Mouse (Mus musculus) cortical plate, adult 2 months (tissue): ENCODE data around the gene Prpf8. TPM values are rescaled to one million over a fixed set of nuclear protein-coding genes. Genes with fewer than 3 reads are reported as not detected.

Experiments used
- H3K27ac ChIP-seq: fragments of 200-500 bp; 2 replicates; pipeline ENCODE4 v1.5.1; 2012; ENCODE audit warnings: low read length, control low read depth, inconsistent platforms; ENCODE audit not compliant: insufficient read depth
- H3K4me1 ChIP-seq: fragments of 200-500 bp; 2 replicates; pipeline ENCODE4 v1.6.1; 2011; ENCODE audit warnings: low read length; ENCODE audit not compliant: control insufficient read depth, insufficient read depth
- H3K4me3 ChIP-seq: fragments of 200-500 bp; 2 replicates; pipeline ENCODE4 v1.5.1; 2011; ENCODE audit warnings: mild to moderate bottlenecking, low read length, control low read depth; ENCODE audit not compliant: insufficient read depth
- CTCF ChIP-seq: fragments of 200-500 bp; IDR thresholded peaks from 2 replicates; pipeline ENCODE4 v1.5.1; 2011; ENCODE audit warnings: mild to moderate bottlenecking, control low read depth, low read length; ENCODE audit not compliant: insufficient read depth; ENCODE audit errors: extremely low read depth
- POLR2A ChIP-seq: fragments of 200-500 bp; IDR thresholded peaks from 2 replicates; pipeline ENCODE4 v1.6.1; 2011; ENCODE audit warnings: mild to moderate bottlenecking, low read length, control low read depth; ENCODE audit not compliant: insufficient read depth; ENCODE audit errors: extremely low read depth
- polyA plus RNA-seq: library from polyadenylated mRNA; depleted of rRNA; stranded (reverse); fragments of >200 nt; gene quantifications from 2 replicates; pipeline ENCODE4 v1.2.3, GENCODE M21; 2012

Prpf8 gene
- polyA plus RNA-seq, 1 experiment = 89.2 TPM

DNA sequence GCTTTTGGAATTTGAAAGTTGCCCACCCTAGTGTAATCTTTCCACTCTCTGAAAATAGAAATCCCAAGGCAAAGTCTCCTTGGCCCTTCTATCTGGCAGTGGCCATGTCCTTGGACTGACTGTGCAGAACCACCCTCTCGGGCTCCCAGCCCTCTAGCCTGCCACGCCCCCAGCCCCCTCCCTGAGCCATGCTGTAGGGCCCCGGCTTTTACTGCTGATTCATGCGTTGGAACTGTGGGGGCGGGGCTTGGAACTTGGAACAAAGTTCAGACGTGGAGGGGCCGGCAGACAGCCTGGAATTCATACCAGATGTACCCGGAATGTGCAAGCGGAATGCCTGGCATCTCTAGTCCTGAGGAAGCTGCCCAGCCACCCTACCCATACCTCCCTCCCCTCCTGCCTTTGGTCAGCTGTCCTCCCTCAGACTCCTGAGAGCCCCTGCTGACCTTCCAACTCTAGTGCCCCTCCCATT lies 23.7 kb upstream of the Prpf8 start:
- H3K27ac ChIP-seq = peak overlapping the region; percentile 36; the same call in 1 of the 2 replicates
- H3K4me1 ChIP-seq = peaks cover 6% of the 10 kb centered on the region
- peak overlapping the region; percentile 79 for H3K4me3 ChIP-seq
- TF ChIP-seq CTCF (no peak), POLR2A (no peak)

DNA sequence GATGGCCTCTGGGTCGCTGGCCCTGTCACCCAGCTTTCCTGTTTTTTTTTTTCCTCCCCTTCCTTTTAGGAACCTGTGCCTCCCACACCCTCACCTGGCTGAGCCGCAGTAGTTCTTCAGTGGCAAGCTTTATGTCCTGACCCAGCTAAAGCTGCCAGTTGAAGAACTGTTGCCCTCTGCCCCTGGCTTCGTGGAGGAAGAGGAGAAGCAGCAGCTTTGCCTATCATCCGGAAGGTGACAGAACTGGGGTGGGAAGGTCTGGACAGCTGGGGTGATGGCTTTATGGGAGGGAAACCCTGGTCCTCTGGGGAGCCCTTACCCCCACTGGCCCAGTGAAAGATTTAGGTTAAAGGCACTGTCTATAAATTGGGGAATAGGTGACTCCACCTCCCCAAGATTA lies 23.0 kb upstream of the Prpf8 start:
- Histone ChIP-seq H3K27ac (no peak overlapping the region), H3K4me1 (peaks cover 6% of the 10 kb centered on the region), H3K4me3 (no peak overlapping the region; the same call in 1 of the 2 replicates)
- TF ChIP-seq CTCF (no peak), POLR2A (no peak)

DNA sequence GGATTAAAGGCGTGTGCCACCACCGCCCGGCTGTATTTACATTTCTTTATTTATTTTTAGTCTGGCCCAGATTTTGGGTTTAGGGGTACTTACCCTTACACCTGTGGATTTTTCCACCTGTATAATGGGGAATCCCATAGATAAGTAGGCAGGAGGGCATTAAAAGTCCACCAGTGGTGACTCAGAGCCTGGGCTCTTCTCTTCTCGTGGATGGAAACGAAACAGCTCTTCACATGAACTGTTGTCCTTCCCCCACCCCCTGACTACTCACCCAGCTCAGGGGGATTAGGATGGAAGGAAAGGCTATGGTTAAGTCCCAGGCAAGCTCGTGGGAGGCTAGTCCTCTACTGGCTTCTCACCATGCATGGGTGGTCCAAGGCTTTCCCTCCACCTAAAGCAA lies 22.2 kb upstream of the Prpf8 start:
- TF ChIP-seq POLR2A (no peak), CTCF (no peak)
- Histone ChIP-seq H3K27ac (no peak overlapping the region), H3K4me1 (peaks cover 6% of the 10 kb centered on the region), H3K4me3 (no peak overlapping the region)

DNA sequence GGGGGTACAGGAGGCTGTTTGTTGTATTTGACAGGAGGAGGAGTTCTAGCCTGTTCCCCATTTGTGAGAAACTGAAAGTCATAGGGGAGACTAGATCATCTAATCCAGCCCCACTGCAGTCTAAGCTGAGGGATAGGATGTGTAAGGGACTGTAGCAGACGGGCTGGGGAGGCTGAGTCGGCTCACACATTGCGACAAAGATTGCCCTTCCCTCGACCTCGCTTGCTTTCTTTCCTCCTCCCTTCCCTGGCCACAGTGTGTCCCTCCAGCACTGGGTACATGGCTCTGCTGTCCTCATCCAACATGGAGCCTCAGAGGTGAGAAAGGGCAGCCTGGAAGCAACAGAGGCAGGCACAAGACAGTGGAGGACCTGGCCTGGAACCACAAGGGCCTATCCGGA lies 21.6 kb upstream of the Prpf8 start:
- TF ChIP-seq CTCF (no peak), POLR2A (no peak)
- Histone ChIP-seq H3K4me1 (peaks cover 3% of the 10 kb centered on the region), H3K4me3 (no peak overlapping the region), H3K27ac (no peak overlapping the region)

DNA sequence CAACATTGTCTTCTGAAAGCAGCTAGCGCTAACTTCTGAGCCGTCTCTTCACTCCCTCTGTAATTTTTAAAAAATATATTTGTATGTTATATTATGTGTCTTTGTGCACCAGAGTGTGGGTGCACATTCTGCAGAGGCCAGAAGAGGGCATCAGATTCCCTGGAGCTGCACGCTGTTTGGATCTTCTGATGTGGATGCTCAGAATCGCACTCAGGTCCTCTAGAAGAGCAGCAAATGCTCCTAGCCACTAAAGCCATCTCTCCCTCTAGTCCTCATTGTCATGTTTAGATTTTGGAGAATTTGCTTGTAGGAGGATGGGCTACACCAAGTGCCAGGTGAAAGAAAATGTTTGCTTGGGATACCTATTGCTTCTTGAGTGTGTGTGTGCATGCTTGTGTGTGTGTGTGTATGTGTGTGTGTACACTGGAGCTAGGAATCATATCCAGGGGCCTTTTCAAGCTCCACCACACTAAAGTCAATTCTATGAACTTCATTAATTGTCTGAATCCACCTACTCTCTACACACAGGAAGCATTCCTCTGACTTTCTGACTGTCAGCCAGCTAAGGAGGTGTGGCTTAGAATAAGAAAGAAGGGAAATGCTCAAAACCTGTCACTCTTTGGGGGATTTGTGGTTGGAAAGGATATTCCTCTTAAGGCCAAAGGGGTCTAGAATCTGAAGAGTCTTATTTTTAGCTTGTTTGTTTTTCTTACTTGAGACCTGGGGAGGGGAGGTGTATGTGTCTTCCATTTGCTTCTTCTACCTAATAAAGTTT lies 19.7 kb upstream of the Prpf8 start:
- Histone ChIP-seq H3K4me1 (peaks cover 3% of the 10 kb centered on the region; the same call in 1 of the 2 replicates), H3K27ac (no peak overlapping the region), H3K4me3 (no peak overlapping the region)
- TF ChIP-seq CTCF (0 out of 2 replicates have a peak, but pooled peaks have one; percentile 3), POLR2A (no peak)

DNA sequence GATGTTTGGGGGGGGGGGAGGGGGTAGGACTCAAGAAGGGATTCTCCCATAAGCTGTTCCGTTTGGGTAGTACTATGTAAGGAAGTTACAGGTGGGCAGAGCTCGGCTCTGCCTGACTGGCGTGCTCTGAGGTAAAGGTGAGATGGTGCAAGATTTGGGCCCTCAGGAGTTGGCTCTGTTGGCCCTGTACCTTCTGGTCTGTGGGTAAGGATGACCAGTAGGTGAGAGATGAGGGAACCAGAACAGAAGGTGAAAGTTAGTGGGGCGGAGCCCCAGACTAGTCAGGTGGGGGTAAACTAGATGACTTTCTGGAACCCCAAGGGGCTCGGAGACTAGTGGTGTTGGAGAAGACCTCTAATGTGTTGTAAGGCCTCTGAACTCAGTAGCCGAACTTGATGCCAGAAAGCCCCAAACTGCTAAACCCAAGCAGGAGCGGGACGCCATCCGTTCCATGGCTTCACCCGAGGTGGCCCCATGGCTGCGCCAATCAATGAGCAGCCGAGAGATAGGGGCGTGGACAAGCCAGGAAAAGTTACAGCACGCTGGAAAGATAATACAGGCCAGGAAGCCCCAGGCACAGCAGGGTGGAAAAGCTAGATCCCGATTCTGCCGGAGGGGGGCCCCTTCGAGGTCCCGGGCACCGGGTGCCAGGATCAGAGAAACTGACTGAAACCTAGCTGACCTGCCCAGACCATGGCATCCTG lies 19.0 kb upstream of the Prpf8 start:
- H3K4me1 ChIP-seq = 0 out of 2 replicates have a peak, but pooled peaks cover 1% of the 10 kb centered on the region
- TF ChIP-seq CTCF = no peak
- TF ChIP-seq POLR2A = no peak
- no peak overlapping the region for H3K27ac ChIP-seq
- H3K4me3 ChIP-seq = no peak overlapping the region

DNA sequence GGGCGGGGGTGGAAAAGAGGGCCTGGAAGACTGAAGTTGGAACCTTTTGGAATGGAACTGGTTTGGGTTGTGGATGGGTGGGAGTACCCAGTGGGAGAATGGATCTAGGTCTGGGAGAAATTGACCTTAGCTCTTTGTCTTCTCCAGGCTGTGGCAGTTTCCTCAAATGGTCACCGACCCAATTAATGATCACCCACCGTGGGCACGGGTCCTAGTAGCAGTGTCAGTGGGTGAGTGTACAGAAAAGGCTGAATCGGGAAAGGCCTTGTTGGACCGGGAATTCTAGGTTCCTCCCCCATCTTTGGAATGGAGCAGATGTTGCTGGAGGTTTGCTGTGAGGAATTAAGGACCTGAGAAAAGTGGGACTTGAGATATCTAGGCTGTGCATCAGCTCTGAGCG lies 18.2 kb upstream of the Prpf8 start:
- TF ChIP-seq POLR2A (no peak), CTCF (no peak)
- no peak overlapping the region for H3K27ac ChIP-seq
- H3K4me3 ChIP-seq = no peak overlapping the region
- no peaks in the 10 kb centered on the region for H3K4me1 ChIP-seq

DNA sequence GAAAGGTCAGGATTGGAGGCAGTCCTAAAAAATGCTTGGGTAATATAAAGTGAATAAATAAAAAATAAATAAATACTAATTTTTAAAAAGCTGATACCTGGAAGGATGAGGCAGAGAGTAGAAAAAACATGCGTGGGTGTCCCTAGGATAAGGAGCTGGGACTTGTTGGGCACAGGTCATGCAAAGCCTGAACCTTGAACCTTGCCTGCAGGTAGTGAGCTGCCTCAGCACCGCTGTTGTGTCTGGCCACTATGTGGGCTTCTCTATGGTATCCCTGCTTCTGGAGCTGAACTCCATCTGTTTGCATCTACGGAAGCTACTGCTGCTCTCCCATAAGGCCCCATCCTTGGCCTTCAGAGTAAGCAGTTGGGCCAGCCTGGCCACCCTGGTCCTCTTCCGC lies 17.4 kb upstream of the Prpf8 start:
- no peak overlapping the region for H3K4me3 ChIP-seq
- TF ChIP-seq POLR2A (no peak), CTCF (no peak)
- no peaks in the 10 kb centered on the region for H3K4me1 ChIP-seq
- no peak overlapping the region for H3K27ac ChIP-seq

DNA sequence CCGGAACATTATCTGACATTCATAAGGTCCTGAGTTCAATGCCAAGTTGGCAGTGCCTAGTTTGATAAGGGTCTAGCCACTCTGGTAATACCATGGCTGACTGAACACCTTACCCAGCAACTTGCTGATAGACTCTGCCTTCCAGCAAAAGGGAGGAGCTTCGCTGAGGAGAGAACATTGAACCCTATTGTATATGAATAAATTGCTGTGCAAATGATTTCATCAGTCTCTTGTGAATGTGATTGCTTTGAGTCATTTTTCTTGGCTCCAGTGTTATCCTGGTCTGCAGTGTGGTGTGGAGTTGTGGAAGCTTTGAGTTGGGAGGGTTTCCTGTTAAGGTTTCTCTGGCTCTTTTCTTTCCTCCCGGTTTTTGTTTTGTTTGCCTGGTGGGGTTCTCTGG lies 15.9 kb upstream of the Prpf8 start:
- no peak overlapping the region for H3K27ac ChIP-seq
- no peaks in the 10 kb centered on the region for H3K4me1 ChIP-seq
- H3K4me3 ChIP-seq = no peak overlapping the region
- TF ChIP-seq CTCF (no peak), POLR2A (no peak)
